Mouse (Mus musculus) lung, postnatal 0 days (tissue): ENCODE results near the gene Syn3.

Source experiments
- CTCF ChIP-seq: IDR thresholded peaks from 2 replicates; pipeline ENCODE4 v1.5.1; 2016; ENCODE audit warnings: antibody characterized with exemption, mild to moderate bottlenecking
- EP300 ChIP-seq: IDR thresholded peaks from 2 replicates; pipeline ENCODE4 v1.6.1; 2016; ENCODE audit warnings: antibody characterized with exemption, mild to moderate bottlenecking, control low read depth

DNA sequence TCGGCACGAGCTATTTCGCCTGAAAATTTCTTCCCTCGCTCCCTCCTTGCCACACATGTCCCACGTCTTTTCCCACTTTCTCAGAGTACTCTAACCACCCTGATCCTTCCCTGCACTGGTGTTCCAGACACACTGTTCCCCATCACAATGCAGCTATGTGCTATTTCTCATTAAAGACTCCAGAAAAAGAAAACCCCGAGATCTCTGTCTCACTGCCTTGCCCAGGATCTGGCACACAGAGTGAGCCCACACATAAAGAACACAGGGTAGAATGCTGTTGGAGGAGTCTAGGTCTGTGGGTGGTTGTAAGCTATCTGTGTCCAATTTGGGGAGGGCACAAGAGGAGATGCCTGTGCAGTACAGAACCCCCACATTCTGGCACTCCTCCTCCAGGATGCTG, 18.0 kb downstream of the Syn3 start:
- TF ChIP-seq EP300 = no peak
- TF ChIP-seq CTCF = no peak
